Mouse (Mus musculus): Measurements from ENCODE around the gene Ikzf4. TPM values are rescaled to one million over a fixed set of nuclear protein-coding genes. Genes with fewer than 3 reads are reported as not detected.
A peak's percentile ranks its signal among the peaks of the same experiment; 100 is the strongest.

The Ikzf4 gene
- 2.7 and 3.6 TPM in 2 replicates for polyA plus RNA-seq (2012)

- no peak for TF ChIP-seq GATA1 (IDR thresholded peaks at IDR 0.05; ENCODE audit: low read length)
These were observed at the start of gene Ikzf4 for GRCm38 (mm10) chr10:128645111-128646011. Gene Ikzf4 (minus strand): TSS chr10:128645991.

GRCm38 (mm10) chr10:128695411-128695991 lies 49.7 kb upstream of the Ikzf4 start:
- no peak for TF ChIP-seq GATA1 (IDR thresholded peaks at IDR 0.05; ENCODE audit: low read length)

DNA sequence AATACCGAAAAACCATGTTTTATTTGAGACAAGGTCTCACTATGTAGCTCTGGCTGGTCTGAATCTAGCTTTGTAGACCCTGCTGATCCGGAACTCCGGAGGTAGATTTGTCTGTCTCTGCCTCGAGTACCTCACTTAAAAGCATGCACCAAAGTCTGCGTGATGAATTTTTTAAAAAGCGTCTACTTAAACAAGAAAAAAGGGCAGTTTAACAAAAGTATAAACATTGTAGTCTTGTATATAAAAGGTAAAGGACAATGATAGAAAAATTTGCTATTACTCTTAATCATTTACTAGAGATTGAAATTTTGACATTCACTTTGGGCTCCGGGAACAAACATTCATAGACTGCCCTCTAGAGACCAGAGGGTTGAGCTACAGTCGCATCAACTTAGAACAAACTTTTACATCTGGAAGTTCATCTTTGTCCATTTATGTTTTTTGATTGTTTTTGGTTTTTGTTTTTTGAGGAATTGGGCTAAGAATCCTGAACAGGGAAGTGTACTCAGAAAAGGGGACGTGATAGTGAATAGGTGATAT lies 28.7 kb upstream of the Ikzf4 start:
- no peak for TF ChIP-seq GATA1 (IDR thresholded peaks at IDR 0.05; ENCODE audit: low read length)

DNA sequence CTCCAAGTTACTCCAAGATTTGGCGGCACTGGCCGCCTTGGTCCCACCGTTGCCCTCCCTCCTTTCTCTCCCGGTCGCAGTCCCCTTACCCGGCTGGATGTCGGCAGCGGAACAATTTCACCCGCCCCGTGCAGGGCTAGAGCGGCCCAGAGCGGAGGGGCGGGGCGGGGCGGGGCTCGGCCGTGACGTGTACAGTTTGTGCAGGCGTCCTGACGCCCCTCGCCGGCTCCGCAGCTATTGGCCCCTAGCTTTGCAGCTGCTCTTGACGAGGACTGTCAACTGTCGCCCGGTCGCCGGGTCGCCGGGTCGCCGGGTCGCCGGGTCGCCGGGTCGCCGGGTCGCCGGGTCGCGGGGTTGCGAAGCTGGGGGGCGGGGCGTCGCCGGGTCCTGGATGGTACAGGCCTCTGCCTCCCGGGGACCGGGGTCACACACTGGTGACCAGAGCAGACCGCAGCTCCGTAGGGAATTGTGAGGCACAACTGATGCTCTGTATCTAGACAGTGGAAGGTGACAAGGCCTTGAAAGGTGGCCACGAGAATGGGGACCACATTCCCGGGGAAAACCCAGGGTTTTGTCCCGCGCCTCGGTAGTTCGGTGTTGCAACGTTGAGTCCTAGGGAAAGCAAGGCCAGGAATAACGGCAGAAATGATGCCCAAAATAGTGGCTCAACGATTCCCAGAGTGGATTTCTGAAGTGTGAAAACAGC lies 28.1 kb upstream of the Ikzf4 start, which contains the start of gene Suox:
Gene Suox (minus strand): TSS at position 311 of the 706 bp plus-strand sequence.
- no peak for TF ChIP-seq GATA1 (IDR thresholded peaks at IDR 0.05; ENCODE audit: low read length)

DNA sequence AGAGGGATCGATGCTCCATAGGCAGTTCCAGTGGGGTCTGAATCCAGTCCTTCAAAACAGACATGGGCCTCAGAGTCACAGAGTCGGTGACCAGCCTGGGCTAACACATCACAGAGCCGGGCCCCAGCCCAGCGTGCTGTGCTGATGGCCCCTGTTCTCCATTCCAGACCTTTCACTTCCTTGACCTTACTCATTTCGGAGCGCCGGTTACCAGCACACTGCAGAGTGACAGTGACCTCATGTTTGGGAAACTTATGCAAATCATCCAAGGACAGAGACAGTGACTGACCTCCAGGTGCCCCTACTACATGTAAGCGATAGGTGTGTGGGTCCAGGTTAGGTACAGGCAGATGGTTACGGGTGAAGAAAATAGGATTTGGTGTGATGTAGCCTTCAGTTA lies 25.4 kb upstream of the Ikzf4 start:
- TF ChIP-seq GATA1 (IDR thresholded peaks at IDR 0.05; ENCODE audit: low read length), result no peak

DNA sequence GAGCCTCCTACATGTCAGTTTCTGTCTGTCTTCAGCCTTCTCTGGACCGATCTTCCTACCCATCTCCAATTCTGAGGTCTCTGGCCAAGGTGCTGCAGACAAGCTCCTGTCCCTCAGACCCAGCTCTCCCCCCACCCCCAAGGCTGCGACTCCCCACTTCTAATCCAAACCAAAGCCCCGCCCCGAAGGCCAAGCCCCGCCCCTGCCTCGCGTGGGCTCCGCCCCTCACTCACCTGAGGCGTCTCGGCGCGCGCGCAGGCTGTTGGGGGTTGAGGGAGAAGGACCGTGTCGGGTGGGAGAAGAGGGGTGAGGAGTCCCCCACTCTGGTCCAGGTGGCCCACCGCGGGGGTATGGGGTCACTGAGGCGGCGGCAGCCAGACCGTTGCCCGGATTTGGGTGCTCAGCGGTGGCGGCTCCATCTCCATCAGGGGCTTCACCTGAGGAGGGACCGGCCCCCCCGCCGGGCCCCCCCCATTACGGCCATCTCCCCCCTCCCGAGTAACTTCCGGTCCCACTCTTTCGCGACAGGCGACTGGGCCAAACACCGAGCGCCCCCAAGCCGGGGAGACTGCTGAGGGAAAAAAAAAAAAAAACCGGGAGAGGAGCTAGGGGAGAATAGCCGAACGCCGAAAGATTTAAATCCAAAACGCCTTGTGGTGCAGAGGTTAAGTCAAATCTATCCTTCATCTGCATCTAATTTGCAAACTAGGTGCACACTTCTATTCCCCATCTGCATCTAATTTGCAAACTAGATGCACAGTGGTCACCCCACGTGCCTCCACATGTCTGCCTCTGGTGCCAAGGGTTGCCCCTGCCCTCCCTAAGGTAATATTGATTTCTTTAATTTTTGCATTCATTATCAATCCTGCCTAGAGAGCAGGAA lies 23.2 kb upstream of the Ikzf4 start:
- no peak for TF ChIP-seq GATA1 (IDR thresholded peaks at IDR 0.05; ENCODE audit: low read length)

DNA sequence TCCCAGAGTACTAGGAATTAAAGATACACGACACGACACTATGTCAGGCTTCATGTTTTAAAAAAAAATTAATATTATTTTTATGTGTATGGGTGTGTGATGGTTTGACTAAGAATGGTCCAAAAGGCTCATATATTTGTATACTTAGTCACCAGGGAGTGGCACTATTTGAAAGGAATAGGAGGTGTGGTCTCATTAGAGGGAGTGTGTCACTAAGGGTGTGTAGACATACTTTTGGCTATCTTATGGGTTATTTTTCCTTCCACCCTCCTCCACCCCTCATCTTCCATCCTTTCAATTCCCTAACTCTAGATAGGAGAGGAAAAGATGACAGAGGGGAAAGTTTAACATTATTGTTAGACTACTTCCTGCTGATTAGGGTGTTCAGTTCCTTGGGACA lies 20.0 kb upstream of the Ikzf4 start:
- no peak for TF ChIP-seq GATA1 (IDR thresholded peaks at IDR 0.05; ENCODE audit: low read length)

GRCm38 (mm10) chr10:128665307-128665706 lies 19.5 kb upstream of the Ikzf4 start:
- TF ChIP-seq GATA1 (IDR thresholded peaks at IDR 0.05; ENCODE audit: low read length), result no peak

DNA sequence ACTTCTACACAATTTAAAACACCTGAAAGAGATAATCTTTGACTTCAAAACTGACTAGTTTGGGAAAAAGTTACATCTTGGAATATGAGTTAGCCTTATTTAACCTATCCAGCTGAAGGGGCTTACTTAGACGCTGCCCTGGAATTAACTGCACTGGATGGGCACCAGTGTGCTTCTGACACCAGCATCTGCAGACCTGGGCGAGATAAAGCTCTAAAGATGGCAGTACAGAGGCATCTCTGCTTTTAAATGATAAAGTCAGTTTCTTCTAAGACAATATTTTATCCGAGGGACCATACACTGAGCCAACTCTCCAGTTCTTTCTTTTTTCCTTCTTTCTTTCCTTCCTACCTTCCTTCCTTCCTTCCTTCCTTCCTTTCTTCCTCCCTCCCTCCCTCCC lies 19.0 kb upstream of the Ikzf4 start:
- TF ChIP-seq GATA1 (IDR thresholded peaks at IDR 0.05; ENCODE audit: low read length), result peak; percentile 6

- TF ChIP-seq GATA1 (IDR thresholded peaks at IDR 0.05; ENCODE audit: low read length), result no peak
These were observed 17.8 kb upstream of the Ikzf4 start for GRCm38 (mm10) chr10:128663441-128664220.

DNA sequence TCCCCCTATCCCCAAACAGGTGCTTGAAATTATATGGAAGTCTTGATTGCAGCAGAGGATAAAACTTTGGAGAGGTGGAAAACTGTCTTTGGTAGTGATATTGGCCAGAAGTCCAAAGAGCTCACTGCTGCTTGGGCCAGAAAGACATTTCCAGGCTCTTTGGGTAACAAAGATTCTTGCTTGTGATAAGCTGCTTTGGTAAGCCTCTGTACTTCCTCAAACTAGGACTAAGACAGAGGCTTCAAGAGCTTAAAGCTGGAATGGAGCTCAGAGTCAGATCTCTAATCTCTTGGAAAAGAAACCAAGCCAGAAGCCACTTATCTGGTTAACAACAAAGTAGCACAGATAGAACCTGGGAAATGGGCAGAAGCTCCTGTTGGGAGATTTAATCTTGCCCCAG lies 16.7 kb upstream of the Ikzf4 start:
- peak; percentile 29 for TF ChIP-seq GATA1 (IDR thresholded peaks at IDR 0.05; ENCODE audit: low read length)

DNA sequence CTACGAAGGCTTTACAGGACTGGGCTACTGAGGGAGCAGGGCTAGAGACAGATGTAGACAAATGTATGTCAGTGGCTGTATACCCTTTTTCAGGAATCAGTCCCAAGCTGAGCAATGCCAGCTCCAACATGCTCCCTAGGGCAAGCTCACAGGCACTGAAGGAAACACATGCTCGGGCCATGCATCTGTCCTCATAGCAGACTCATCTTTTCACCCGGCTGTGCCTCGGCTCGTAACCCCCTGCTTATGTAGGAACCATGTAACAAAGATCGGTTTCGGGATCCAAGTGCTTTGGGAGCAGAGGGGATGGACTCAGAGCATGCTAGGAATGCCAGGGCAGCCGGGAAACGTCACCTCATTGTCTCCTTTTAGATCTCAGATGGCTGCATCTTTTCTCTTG lies 13.7 kb upstream of the Ikzf4 start:
- TF ChIP-seq GATA1 (IDR thresholded peaks at IDR 0.05; ENCODE audit: low read length), result no peak

- TF ChIP-seq GATA1 (IDR thresholded peaks at IDR 0.05; ENCODE audit: low read length), result no peak
These were observed 12.1 kb upstream of the Ikzf4 start for GRCm38 (mm10) chr10:128657844-128658243.

DNA sequence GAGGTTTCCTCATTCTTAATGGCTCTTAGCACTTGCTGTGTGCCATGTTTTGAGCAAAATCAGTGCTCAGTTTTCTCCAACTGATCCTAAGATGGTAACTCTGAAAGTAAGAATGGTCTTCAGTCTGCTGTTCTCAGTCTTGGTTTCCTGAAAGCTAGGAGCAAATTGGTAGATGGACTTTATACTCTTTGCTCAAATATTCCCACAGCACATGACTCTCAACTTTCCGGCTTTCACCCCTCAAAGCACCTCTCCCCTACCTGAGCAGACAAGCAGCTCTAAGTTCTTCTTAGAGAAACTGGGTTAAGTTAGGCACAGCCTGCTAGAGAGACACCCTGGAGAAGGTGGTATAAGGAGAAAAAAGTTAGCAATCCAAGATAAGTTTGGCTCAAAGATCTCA lies 10.9 kb upstream of the Ikzf4 start:
- no peak for TF ChIP-seq GATA1 (IDR thresholded peaks at IDR 0.05; ENCODE audit: low read length)

Data from G1E-ER4 (cell line).